ENCODE assay signal across 17 mouse cellular contexts in the genomic region with DNA sequence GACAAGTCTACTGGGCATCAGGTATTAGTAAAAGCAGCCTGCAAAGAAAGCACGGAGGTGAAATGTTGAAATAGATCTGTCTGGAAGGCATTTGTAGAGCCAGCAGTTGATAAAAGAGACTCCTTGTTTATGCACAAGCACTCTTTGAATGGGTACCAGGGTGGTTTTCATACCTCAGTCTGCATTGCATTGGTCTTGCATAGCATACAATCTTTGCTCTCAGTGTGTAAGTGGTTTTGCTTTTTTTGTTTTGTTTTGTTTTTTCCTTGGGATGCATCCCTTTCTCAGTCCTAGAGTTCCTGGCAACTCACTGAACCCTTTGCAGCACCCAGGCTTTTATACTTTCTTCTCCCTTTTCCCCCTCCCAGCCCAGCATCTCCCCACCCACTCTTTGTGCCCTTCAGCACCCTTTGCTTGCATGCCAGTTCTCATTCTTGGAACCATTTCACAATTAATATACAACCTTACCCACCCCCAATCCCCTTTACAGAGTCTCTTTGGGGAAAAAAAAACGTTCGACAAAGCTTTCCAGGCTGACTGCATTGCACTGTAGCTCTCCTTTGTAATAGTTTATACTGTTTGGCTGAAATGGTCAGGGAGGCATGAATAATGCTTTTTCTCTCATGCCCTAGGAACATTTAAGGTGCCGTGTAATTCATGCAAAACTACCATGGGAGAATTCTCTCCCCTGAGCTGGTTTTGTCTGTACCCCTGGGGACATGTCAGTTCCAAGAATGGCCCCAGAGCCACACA.
DNase-seq lines count a peak whose midpoint lies in the region; ATAC-seq and TF ChIP-seq lines count a peak whose summit lies in the region.
"Had no signal": no experiment of that assay in that cellular context is flagged by ENCODE, and none has a peak within 500 bp of the region (broad histone marks: within the 10 kb centered on the region; RNA-seq: fewer than 3 reads in every experiment).

No protein-coding gene starts in this region.

- no peaks in the 10 kb centered on the region for H3K36me3 ChIP-seq in neural tube, embryonic 11.5 days (ENCODE audit: control insufficient read depth, insufficient read depth, low read length)
- H3K36me3 ChIP-seq in forebrain, embryonic 14.5 days (ENCODE audit: control insufficient read depth, insufficient read depth, low read length): no peaks in the 10 kb centered on the region
- H3K36me3 ChIP-seq in neural tube, embryonic 14.5 days (ENCODE audit: control insufficient read depth, insufficient read depth, low read length): no peaks in the 10 kb centered on the region
- H3K36me3 ChIP-seq in lung, postnatal 0 days (ENCODE audit: insufficient read depth, low read length): no peaks in the 10 kb centered on the region
- H3K36me3 ChIP-seq: embryonic facial prominence, embryonic 15.5 days; limb, embryonic 12.5 days had no signal

- ATAC-seq in neural tube, embryonic 11.5 days (ENCODE audit: insufficient read depth, low FRiP score, low TSS enrichment): peak; percentile 85
- peak; percentile 90 for ATAC-seq in forebrain, embryonic 14.5 days
- peak; percentile 88 for ATAC-seq in neural tube, embryonic 14.5 days (ENCODE audit: low read depth)
- no peak for ATAC-seq in lung, postnatal 0 days

- TF ChIP-seq CTCF in lung, postnatal 0 days (IDR thresholded peaks at IDR 0.05): no peak

- no peaks in the 10 kb centered on the region for H3K27me3 ChIP-seq in neural tube, embryonic 11.5 days (ENCODE audit: control insufficient read depth, insufficient read depth, low read length)
- no peaks in the 10 kb centered on the region for H3K27me3 ChIP-seq in forebrain, embryonic 14.5 days (replicated peaks; ENCODE audit: control insufficient read depth, insufficient read depth, low read length)
- H3K27me3 ChIP-seq in neural tube, embryonic 14.5 days (ENCODE audit: control insufficient read depth, insufficient read depth, low read length): no peaks in the 10 kb centered on the region
- H3K27me3 ChIP-seq in lung, postnatal 0 days (replicated peaks; ENCODE audit: insufficient read depth, low read length): no peaks in the 10 kb centered on the region
- H3K27me3 ChIP-seq: embryonic facial prominence, embryonic 15.5 days; limb, embryonic 12.5 days had no signal

- TF ChIP-seq EP300 in lung, postnatal 0 days (IDR thresholded peaks at IDR 0.05): no peak

- peak; percentile 35 for DNase-seq in neural tube, embryonic 11.5 days (ENCODE audit: low spot score)
- DNase-seq in neural tube, embryonic 10.5 days (ENCODE audit: extremely low spot score, low spot score): no peak
- peak; percentile 83 for DNase-seq in forebrain, embryonic 14.5 days (ENCODE audit: low spot score)
- DNase-seq in mesoderm, embryonic 11.5 days (ENCODE audit: low read depth, low spot score): peak; percentile 59
- DNase-seq in gastrocnemius, adult 18-20 months (ENCODE audit: low spot score): no peak
- DNase-seq in lung, postnatal 0 days (ENCODE audit: low spot score): no peak
- no peak for DNase-seq in ovary, postnatal 10 days (ENCODE audit: low spot score)
- DNase-seq: cerebellum, adult 18-20 months; gastrocnemius, adult 2 months; kidney, adult 18-20 months; layer of hippocampus, postnatal 36 days; lung, adult 18-20 months; right cerebral cortex, postnatal 4 days had no signal

- no peak overlapping the region for H3K4me2 ChIP-seq in neural tube, embryonic 11.5 days (ENCODE audit: low read depth)
- H3K4me2 ChIP-seq in forebrain, embryonic 14.5 days (ENCODE audit: low read length): no peak overlapping the region
- H3K4me2 ChIP-seq in neural tube, embryonic 14.5 days (ENCODE audit: low read depth, low read length): no peak overlapping the region
- H3K4me2 ChIP-seq in lung, postnatal 0 days (replicated peaks; ENCODE audit: low read depth, low read length): no peak overlapping the region
- H3K4me2 ChIP-seq: embryonic facial prominence, embryonic 15.5 days; limb, embryonic 12.5 days had no signal

- WGBS in neural tube, embryonic 11.5 days: 18% methylated on average over 4 of the region's 4 CpGs
- 5% methylated on average over 4 of the region's 4 CpGs for WGBS in forebrain, embryonic 14.5 days
- WGBS in neural tube, embryonic 14.5 days: 11% methylated on average over 4 of the region's 4 CpGs
- 59% methylated on average over 4 of the region's 4 CpGs for WGBS in lung, postnatal 0 days

- 0 out of 2 replicates have a peak, but pooled peaks cover 5% of the 10 kb centered on the region for H3K4me1 ChIP-seq in neural tube, embryonic 11.5 days (ENCODE audit: control insufficient read depth, insufficient read depth, low read length)
- H3K4me1 ChIP-seq in forebrain, embryonic 14.5 days (ENCODE audit: control insufficient read depth, insufficient read depth, low read length): peaks cover 8% of the 10 kb centered on the region; the same call in 1 of the 2 replicates
- H3K4me1 ChIP-seq in neural tube, embryonic 14.5 days (ENCODE audit: control insufficient read depth, insufficient read depth, low read length): 0 out of 2 replicates have a peak, but pooled peaks cover 4% of the 10 kb centered on the region
- no peaks in the 10 kb centered on the region for H3K4me1 ChIP-seq in lung, postnatal 0 days (ENCODE audit: insufficient read depth, low read depth, low read length)
- H3K4me1 ChIP-seq: embryonic facial prominence, embryonic 15.5 days; limb, embryonic 12.5 days had no signal

- H3K4me3 ChIP-seq in neural tube, embryonic 11.5 days (ENCODE audit: low read depth, low read length): no peak overlapping the region
- no peak overlapping the region for H3K4me3 ChIP-seq in forebrain, embryonic 14.5 days (ENCODE audit: low read depth, low read length)
- H3K4me3 ChIP-seq in neural tube, embryonic 14.5 days (ENCODE audit: low read depth, low read length): no peak overlapping the region
- no peak overlapping the region for H3K4me3 ChIP-seq in lung, postnatal 0 days (ENCODE audit: low read depth, low read length)
- H3K4me3 ChIP-seq: embryonic facial prominence, embryonic 15.5 days; gastrocnemius, adult 2 months; limb, embryonic 12.5 days had no signal

- no peaks in the 10 kb centered on the region for H3K9me3 ChIP-seq in neural tube, embryonic 11.5 days (ENCODE audit: control insufficient read depth, low read length)
- no peaks in the 10 kb centered on the region for H3K9me3 ChIP-seq in forebrain, embryonic 14.5 days (replicated peaks; ENCODE audit: control insufficient read depth, low read length)
- H3K9me3 ChIP-seq in neural tube, embryonic 14.5 days (ENCODE audit: control insufficient read depth, low read length): no peaks in the 10 kb centered on the region
- H3K9me3 ChIP-seq in lung, postnatal 0 days (ENCODE audit: low read length): no peaks in the 10 kb centered on the region
- H3K9me3 ChIP-seq: embryonic facial prominence, embryonic 15.5 days; limb, embryonic 12.5 days had no signal

- H3K27ac ChIP-seq in neural tube, embryonic 11.5 days (ENCODE audit: low read depth, low read length): no peak overlapping the region
- H3K27ac ChIP-seq in forebrain, embryonic 14.5 days (ENCODE audit: low read depth, low read length): peak overlapping the region; percentile 29
- H3K27ac ChIP-seq in neural tube, embryonic 14.5 days (ENCODE audit: low read depth, low read length): peak overlapping the region; percentile 28; the same call in 1 of the 2 replicates
- H3K27ac ChIP-seq in lung, postnatal 0 days (ENCODE audit: low read length): no peak overlapping the region
- H3K27ac ChIP-seq: embryonic facial prominence, embryonic 15.5 days; gastrocnemius, adult 2 months; limb, embryonic 12.5 days; stomach, postnatal 0 days had no signal

- H3K9ac ChIP-seq in neural tube, embryonic 11.5 days (ENCODE audit: low read length): no peak overlapping the region
- H3K9ac ChIP-seq in forebrain, embryonic 14.5 days (ENCODE audit: low read length): no peak overlapping the region
- no peak overlapping the region for H3K9ac ChIP-seq in neural tube, embryonic 14.5 days (replicated peaks; ENCODE audit: low read depth, low read length)
- H3K9ac ChIP-seq in lung, postnatal 0 days (replicated peaks; ENCODE audit: low read depth): no peak overlapping the region
- H3K9ac ChIP-seq: embryonic facial prominence, embryonic 15.5 days; limb, embryonic 12.5 days had no signal

Comparison
In these comparisons a context has a peak if more than half of its experiments do, and no peak if none do; other contexts are left out.
1. DNase-seq: peak in neural tube, embryonic 11.5 days (single experiment), forebrain, embryonic 14.5 days (single experiment) and mesoderm, embryonic 11.5 days (single experiment); none in neural tube, embryonic 10.5 days (single experiment), gastrocnemius, adult 18-20 months (single experiment), lung, postnatal 0 days (single experiment) and ovary, postnatal 10 days (single experiment).
2. H3K27ac ChIP-seq: peak in forebrain, embryonic 14.5 days (single experiment) and neural tube, embryonic 14.5 days (single experiment); none in neural tube, embryonic 11.5 days (single experiment) and lung, postnatal 0 days (single experiment).